Mouse (Mus musculus) forebrain, embryonic 14.5 days (tissue): ENCODE measurements around the gene Eid3. TPM values are rescaled to one million over a fixed set of nuclear protein-coding genes. Genes with fewer than 3 reads are reported as not detected.

Source experiments
- ATAC-seq: fragments of 200-750 bp; cut with Nextera tagmentation; 2 replicates; pipeline ENCODE4 v1.8.0; 2017; ENCODE audit warnings: mild to moderate bottlenecking, moderate library complexity
- DNase-seq: peaks from one replicate; pipeline ENCODE4 v3.0.0-alpha.2; 2015; ENCODE audit warnings: low spot score
- H3K27ac ChIP-seq: fragments of 300-500 bp; sonication (generic); 2 replicates; pipeline ENCODE4 v1.5.1; 2014; ENCODE audit warnings: low read depth, mild to moderate bottlenecking, control low read depth, low read length, moderate library complexity
- H3K27me3 ChIP-seq: fragments of 300-500 bp; sonication (generic); replicated peaks from 2 replicates; pipeline ENCODE4 v1.6.1; 2014; ENCODE audit warnings: low read length, control low read depth, mixed read lengths; ENCODE audit not compliant: control insufficient read depth, insufficient read depth
- H3K36me3 ChIP-seq: fragments of 300-500 bp; sonication (generic); 2 replicates; pipeline ENCODE4 v1.6.1; 2014; ENCODE audit warnings: low read length, control low read depth; ENCODE audit not compliant: control insufficient read depth, insufficient read depth
- H3K4me1 ChIP-seq: fragments of 300-500 bp; sonication (generic); 2 replicates; pipeline ENCODE4 v1.6.1; 2014; ENCODE audit warnings: antibody characterized with exemption, low read length, control low read depth; ENCODE audit not compliant: control insufficient read depth, insufficient read depth
- H3K4me2 ChIP-seq: fragments of 300-500 bp; sonication (generic); 2 replicates; pipeline ENCODE4 v1.6.1; 2014; ENCODE audit warnings: mild to moderate bottlenecking, control low read depth, low read length
- H3K4me3 ChIP-seq: fragments of 300-500 bp; sonication (generic); 2 replicates; pipeline ENCODE4 v1.5.1; 2014; ENCODE audit warnings: low read depth, low read length, control low read depth
- H3K9ac ChIP-seq: fragments of 300-500 bp; sonication (generic); 2 replicates; pipeline ENCODE4 v1.6.1; 2014; ENCODE audit warnings: mild to moderate bottlenecking, low read length, control low read depth, moderate library complexity
- H3K9me3 ChIP-seq: fragments of 300-500 bp; sonication (generic); replicated peaks from 2 replicates; pipeline ENCODE4 v1.6.1; 2016; ENCODE audit warnings: low read length, control low read depth, mixed read lengths; ENCODE audit not compliant: control insufficient read depth
- whole genome bisulfite sequencing: fragments of 180-500 bp; shearing (Covaris S2); extraction: QIAGEN DNeasy Blood & Tissue Kit; methylation state at CpG from one replicate; pipeline ENCODE4 v1.1.7; 2014; 5-methylcytosine and 5-hydroxymethylcytosine counted together
- polyA plus RNA-seq: library from polyadenylated mRNA; unstranded; fragments of >200 nt; fragmentation: Nextera tagmentation; extraction: Ambion mirVana; gene quantifications from 2 replicates; pipeline ENCODE4 v1.2.1, GENCODE M21; 2014

Eid3 gene
- polyA plus RNA-seq, 1 experiment from 2014 or later, result 0.27 TPM

DNA sequence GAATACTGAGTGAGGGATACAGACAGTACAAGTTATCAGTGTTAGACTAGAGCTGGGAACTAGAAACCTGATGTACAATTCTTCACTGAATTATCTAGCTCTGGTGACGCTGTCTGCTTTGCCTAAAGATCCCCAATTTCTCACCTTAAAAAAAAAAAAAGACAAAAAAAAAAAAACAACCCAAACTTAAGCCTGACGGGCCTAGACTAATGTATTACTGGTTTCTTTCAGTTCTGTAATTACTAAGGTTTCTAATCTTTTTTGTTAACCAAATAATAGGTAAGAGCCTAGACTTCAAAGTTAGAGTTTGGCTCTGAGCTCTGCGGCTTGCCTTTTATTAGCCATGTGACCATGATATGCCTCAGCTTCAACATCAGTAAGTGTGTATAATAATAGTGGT, 30.5 kb upstream of the Eid3 start:
- no peak overlapping the region for H3K9ac ChIP-seq
- H3K4me2 ChIP-seq, result no peak overlapping the region
- H3K9me3 ChIP-seq, result no peaks in the 10 kb centered on the region
- no peaks in the 10 kb centered on the region for H3K4me1 ChIP-seq
- H3K4me3 ChIP-seq, result no peak overlapping the region
- ATAC-seq, result no peak
- DNase-seq, result no peak
- 68% methylated on average over 3 of the region's 3 CpGs for WGBS
- no peak overlapping the region for H3K27ac ChIP-seq
- H3K27me3 ChIP-seq, result no peaks in the 10 kb centered on the region
- H3K36me3 ChIP-seq, result no peaks in the 10 kb centered on the region

DNA sequence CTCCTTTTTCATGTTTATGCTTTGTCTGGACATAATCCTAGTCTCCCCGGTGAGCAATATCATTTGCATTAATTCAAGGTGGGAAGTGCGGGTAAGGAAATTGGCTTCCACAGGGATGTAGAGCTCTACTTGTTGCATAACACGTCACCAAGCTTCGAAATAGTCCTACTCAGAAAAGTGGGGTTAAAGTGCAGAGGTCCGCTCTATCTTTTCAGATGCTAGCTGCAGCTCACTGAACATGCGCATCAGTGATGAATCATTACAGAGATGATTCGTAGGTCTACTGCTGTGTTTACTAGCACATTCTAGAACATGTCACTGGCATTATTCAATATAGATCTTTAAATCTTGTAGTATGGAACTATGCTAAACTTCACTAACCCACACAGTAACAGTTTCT, 28.0 kb upstream of the Eid3 start:
- Histone ChIP-seq H3K4me3 (no peak overlapping the region), H3K9me3 (no peaks in the 10 kb centered on the region), H3K36me3 (no peaks in the 10 kb centered on the region), H3K27me3 (no peaks in the 10 kb centered on the region), H3K4me1 (no peaks in the 10 kb centered on the region), H3K9ac (no peak overlapping the region), H3K27ac (no peak overlapping the region), H3K4me2 (no peak overlapping the region)
- DNase-seq, result no peak
- 77% methylated on average over 7 of the region's 7 CpGs for WGBS
- ATAC-seq, result no peak

DNA sequence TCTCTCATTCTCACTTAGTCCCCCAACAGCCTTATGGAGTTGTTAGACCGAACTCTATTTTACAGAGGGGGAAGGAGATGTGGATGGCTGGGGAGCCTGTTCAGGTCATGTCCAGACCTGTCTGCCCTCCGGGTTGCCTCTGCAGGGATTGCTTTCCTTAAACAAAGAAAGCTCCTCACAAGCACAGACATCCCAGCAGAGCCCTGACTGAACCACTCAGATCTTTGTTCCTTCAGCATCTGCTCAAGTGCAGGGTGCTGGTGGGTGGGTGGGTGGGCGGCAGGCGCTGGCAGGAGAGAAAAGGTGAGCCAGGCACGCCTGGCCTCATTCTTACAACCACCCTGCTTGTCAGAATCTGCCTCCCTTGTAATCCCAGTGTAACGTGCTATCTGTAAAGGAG, 22.3 kb upstream of the Eid3 start:
- DNase-seq, result no peak
- Histone ChIP-seq H3K4me3 (no peak overlapping the region), H3K36me3 (no peaks in the 10 kb centered on the region), H3K9me3 (no peaks in the 10 kb centered on the region), H3K27me3 (no peaks in the 10 kb centered on the region), H3K4me1 (no peaks in the 10 kb centered on the region), H3K4me2 (no peak overlapping the region), H3K9ac (no peak overlapping the region), H3K27ac (no peak overlapping the region)
- WGBS, result 77% methylated on average over 6 of the region's 6 CpGs
- ATAC-seq, result no peak

DNA sequence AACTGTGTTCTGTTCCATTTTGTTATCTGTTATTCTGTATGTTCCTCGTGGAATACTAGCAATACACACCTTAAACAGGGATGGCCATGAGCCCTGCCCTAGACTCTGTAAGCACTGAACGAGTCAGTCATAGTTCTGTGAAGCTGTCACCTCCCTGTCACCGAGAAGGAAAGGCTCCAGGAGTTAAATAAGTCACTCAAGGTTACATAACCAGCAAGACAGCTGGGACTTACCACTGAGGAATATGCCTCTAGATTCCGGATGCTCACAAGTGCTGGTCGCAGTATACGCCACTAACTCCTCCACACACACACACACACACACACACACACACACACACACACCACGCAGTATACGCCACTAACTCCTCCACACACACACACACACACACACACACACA, 21.7 kb upstream of the Eid3 start:
- WGBS, result 89% methylated on average over 8 of the region's 8 CpGs
- no peak for DNase-seq
- Histone ChIP-seq H3K36me3 (no peaks in the 10 kb centered on the region), H3K27ac (no peak overlapping the region), H3K4me3 (no peak overlapping the region), H3K9me3 (no peaks in the 10 kb centered on the region), H3K9ac (no peak overlapping the region), H3K4me2 (no peak overlapping the region), H3K27me3 (no peaks in the 10 kb centered on the region), H3K4me1 (no peaks in the 10 kb centered on the region)
- ATAC-seq, result no peak

DNA sequence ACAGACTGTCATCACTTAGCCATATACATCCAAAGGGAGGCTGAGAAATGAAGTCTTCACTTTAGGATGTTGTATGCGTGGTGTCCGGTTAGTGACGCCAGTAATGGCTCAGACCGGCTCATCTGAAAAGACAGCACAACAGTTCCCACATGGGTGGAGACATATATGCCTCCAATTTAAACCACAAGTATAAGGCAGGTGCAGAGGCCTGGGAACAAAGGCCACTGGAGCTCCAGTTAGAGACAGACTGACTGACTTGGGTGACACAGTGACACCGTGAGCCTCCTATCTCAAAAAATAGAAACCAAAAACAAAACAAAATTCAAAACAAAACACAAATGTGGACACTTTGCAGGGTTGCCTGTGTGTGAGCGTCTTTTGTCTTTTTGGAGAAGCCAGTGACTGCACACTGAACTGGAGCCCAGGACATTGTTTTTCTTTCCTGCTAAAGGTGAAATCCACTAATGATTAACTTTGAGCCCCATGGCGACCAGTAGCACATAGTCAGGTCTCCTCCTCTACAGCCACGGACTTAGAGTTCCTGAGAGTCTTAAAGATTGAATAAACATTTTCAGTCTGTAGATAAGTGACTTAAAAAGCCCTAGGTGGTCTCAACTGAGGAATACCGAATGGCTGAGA, 18.5 kb upstream of the Eid3 start:
- WGBS, result 92% methylated on average over 9 of the region's 9 CpGs
- Histone ChIP-seq H3K27me3 (no peaks in the 10 kb centered on the region), H3K9me3 (no peaks in the 10 kb centered on the region), H3K27ac (no peak overlapping the region), H3K9ac (no peak overlapping the region), H3K4me2 (no peak overlapping the region), H3K4me1 (no peaks in the 10 kb centered on the region), H3K36me3 (no peaks in the 10 kb centered on the region), H3K4me3 (no peak overlapping the region)
- DNase-seq (no peak), ATAC-seq (no peak)

DNA sequence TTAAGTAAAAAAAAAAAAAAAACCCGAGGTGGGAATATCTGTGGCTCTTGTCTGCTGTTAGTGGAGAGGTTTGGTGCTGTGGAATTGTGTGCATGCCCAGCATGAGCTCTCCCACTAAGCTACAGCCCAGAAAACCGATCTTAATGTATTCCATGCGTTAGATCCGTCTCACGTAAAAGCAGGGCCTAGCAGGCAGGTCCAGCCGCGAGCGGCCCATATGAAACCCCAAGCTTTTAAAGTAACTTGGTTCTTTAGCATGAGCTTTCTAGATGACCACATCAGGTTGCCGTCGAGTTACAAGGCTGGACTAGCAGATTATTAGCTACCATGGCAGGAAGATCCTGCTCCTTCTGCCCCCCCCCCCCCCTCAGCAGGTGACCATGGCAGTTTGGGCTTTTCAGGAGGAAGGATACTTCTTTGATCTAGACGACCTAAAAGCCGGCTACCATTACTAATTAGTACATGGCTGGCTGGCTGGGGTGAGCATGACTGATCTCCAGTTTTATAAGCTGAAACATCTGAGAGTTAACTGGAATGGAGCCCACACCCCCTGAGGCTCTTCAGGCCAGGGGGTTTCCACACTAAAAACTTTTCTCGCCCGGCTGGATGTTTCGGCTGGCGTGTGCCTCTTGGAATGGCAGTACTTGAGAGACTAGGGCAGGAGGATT, 16.6 kb upstream of the Eid3 start:
- Histone ChIP-seq H3K9ac (no peak overlapping the region), H3K36me3 (no peaks in the 10 kb centered on the region), H3K4me2 (no peak overlapping the region), H3K4me3 (no peak overlapping the region), H3K27me3 (no peaks in the 10 kb centered on the region), H3K4me1 (no peaks in the 10 kb centered on the region), H3K9me3 (no peaks in the 10 kb centered on the region), H3K27ac (no peak overlapping the region)
- 46% methylated on average over 16 of the region's 16 CpGs for WGBS
- DNase-seq, result no peak
- ATAC-seq, result no peak

DNA sequence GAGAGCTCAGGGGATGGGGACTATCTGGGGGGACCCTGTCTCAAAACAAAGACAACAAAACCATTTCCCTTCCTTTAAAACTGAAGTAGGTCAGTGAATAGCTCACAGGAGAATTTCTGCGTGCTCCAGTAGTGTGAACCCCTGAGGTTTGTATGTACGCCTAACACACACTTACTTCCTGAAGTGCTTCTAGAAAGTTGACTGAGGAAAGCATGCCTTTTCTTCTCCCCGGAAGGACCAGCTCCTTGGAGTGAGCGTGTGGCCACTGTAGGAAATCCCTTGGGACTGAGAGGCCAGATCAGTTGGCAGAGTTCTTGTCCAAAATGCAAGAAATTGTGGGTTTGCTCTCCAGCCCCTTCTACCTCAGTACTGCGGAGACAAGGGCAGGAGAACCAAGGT, 16.1 kb upstream of the Eid3 start:
- Histone ChIP-seq H3K36me3 (no peaks in the 10 kb centered on the region), H3K4me2 (no peak overlapping the region), H3K4me1 (no peaks in the 10 kb centered on the region), H3K4me3 (no peak overlapping the region), H3K27me3 (no peaks in the 10 kb centered on the region), H3K9me3 (no peaks in the 10 kb centered on the region), H3K27ac (no peak overlapping the region), H3K9ac (no peak overlapping the region)
- WGBS, result 84% methylated on average over 5 of the region's 5 CpGs
- ATAC-seq (no peak), DNase-seq (no peak)

DNA sequence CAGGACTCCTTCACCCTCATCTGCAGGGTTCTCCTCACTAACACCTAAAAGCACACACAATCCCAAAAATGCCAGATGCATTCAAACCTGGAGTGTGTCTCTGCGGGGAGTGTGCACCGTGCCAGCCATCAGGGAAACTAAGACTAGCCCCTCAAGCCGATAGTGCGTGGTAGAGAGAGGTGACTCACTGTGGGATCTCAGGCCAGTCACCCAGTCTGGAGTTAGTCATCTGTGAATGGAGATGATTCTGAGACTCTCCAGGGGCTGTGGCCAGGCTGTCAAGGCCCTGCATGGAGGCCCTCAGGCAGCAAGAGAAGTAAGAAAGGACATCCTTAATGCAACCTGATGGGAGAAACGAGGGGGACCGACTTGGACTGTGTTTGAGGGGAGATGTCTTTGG, 14.7 kb upstream of the Eid3 start:
- no peak for ATAC-seq
- Histone ChIP-seq H3K27ac (no peak overlapping the region), H3K27me3 (no peaks in the 10 kb centered on the region), H3K4me2 (no peak overlapping the region), H3K4me1 (no peaks in the 10 kb centered on the region), H3K36me3 (no peaks in the 10 kb centered on the region), H3K9ac (no peak overlapping the region), H3K4me3 (no peak overlapping the region), H3K9me3 (no peaks in the 10 kb centered on the region)
- no peak for DNase-seq
- 89% methylated on average over 6 of the region's 6 CpGs for WGBS

DNA sequence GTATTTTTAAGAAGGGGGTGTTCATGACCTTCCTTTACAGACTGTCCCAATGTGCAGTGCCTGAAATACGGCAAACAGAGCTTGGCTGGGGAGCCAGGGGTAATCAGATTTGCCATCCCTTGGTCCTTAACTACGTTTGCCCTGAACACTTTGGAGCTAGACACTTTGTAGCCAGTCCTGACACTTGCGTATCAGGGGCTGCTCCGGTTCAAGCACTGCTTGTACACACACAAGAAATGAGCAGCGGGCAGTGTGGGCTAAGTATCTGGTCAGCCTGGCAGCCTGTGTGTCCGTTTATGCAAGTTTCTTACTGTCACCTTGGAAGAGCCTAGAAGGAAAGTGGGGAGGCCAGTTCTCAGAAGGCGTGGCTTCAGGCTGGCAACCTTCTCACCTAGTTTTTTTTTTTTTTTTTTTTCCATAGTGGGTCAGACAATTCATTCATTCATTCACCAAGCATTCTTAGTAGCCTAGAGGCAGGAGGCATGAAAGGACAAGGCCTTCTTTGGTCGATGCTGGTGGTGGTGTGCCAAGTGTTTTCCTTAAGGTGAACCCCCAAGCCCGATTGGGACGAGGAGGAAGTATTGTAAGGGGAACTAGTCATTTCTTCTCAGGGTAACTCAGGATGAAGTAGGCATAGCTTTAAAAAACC, 8.3 kb upstream of the Eid3 start:
- H3K36me3 ChIP-seq, result no peaks in the 10 kb centered on the region
- DNase-seq (peak; percentile 10), ATAC-seq (no peak)
- H3K4me3 ChIP-seq, result peak overlapping the region; percentile 78
- peaks cover 11% of the 10 kb centered on the region for H3K4me1 ChIP-seq
- H3K27me3 ChIP-seq, result no peaks in the 10 kb centered on the region
- H3K9ac ChIP-seq, result peak overlapping the region; percentile 94; the same call in 1 of the 2 replicates
- peak overlapping the region; percentile 78 for H3K4me2 ChIP-seq
- H3K9me3 ChIP-seq, result no peaks in the 10 kb centered on the region
- H3K27ac ChIP-seq, result no peak overlapping the region
- 46% methylated on average over 10 of the region's 10 CpGs for WGBS
